Mouse (Mus musculus): ENCODE measurements around the gene Crabp2.

GRCm38 (mm10) chr3:87901036-87901624, 47.3 kb upstream of the Crabp2 start:
- TF ChIP-seq CTCF (conservative IDR thresholded peaks at IDR 0.05; ENCODE audit: low read length) (no peak), NANOG (IDR thresholded peaks at IDR 0.05; ENCODE audit: borderline replicate concordance, low read length) (no peak)
